Mouse (Mus musculus) R1 (cell line): ENCODE measurements around the gene Tcf7l2.

Source experiments
- DNase-seq: peaks from one replicate; pipeline ENCODE4 v3.0.0-alpha.2; 2018; ENCODE audit warnings: low read depth, low spot score

Tcf7l2 gene

GRCm38 (mm10) chr19:55902573-55903385, 161.2 kb downstream of the Tcf7l2 start:
- no peak for DNase-seq

GRCm38 (mm10) chr19:55909039-55909438, 167.4 kb downstream of the Tcf7l2 start:
- DNase-seq = peak; percentile 74

DNA sequence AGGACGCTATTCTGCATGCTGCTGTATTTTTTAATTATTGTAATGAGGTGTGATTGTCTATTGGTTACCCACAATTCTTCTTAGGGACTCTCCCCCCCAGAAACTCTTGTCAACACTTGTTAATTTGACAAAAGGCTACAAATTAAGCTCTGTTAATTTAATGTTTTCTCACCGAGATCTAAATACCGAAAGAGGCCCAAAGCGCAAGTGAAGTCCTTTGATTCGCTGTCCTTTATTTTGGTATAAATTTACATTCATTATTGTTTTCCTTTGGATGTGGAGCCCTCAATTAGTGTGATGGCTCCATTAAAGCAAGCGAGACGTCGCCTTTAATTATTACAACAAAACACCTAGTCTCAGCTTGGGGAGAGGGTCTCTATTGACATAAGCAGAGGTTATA, 170.3 kb downstream of the Tcf7l2 start:
- DNase-seq = no peak

DNA sequence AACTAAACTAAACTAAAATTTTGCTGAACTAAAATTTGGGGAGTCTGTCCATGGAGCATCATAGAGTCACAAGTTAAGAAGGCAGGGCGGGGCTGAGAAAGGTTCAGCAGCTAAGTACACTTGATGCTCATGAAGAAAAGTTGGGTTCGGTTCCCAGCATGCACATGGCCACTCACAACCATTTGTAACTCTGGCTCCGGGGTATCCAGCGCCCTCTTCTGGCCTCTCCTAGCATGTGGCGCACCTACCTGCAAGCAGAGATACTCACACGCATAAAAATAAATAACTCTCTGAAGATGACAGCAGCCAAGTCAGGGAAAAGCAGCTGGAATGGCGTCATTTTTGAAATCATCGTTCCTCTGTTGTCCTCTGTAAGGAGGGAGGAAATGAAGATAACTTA, 171.2 kb downstream of the Tcf7l2 start:
- peak; percentile 70 for DNase-seq

GRCm38 (mm10) chr19:55913585-55913984, 172.0 kb downstream of the Tcf7l2 start:
- no peak for DNase-seq

GRCm38 (mm10) chr19:55914614-55915211, 173.1 kb downstream of the Tcf7l2 start:
- DNase-seq = no peak

DNA sequence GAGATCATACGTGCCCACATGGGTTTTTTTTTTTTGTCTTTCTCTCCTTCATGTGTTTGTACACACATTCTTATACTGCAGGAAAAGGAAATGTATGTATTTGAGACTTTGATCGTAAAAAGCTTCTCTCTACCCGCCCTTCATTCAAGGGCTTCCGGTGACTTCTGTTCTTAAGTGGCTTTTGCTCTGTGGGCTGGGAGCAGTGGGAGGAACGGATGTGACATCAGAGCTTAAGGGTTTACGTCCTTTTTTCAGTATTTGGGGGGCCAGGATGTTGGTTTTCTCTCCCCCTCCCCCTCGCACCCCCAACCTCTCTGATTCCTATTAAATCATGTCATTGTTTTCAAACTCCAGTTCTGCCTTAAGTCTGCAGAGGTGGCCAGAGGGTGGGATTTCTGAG, 173.9 kb downstream of the Tcf7l2 start:
- peak; percentile 38 for DNase-seq

DNA sequence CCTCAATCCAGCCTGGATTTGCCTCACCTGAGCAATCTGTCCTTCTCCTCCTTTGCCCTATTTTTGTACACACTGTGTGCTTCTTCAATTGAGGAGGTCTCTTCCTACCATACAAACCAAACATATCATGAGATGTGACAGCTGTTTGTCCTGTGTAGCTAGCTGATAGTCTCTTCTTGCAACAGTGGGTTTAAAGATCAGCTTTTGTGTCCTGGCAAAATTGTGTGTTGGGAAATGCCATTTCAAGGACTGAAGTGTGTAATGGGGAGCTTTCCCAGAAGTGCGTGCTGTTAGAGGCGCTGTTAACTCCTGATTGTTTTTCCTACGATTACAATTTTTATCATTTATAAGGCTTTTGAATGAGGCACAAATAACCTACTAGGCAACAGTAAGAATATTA, 174.6 kb downstream of the Tcf7l2 start:
- DNase-seq = no peak

GRCm38 (mm10) chr19:55923789-55924426, 182.3 kb downstream of the Tcf7l2 start:
- no peak for DNase-seq

GRCm38 (mm10) chr19:55924800-55925199, 183.2 kb downstream of the Tcf7l2 start:
- no peak for DNase-seq

DNA sequence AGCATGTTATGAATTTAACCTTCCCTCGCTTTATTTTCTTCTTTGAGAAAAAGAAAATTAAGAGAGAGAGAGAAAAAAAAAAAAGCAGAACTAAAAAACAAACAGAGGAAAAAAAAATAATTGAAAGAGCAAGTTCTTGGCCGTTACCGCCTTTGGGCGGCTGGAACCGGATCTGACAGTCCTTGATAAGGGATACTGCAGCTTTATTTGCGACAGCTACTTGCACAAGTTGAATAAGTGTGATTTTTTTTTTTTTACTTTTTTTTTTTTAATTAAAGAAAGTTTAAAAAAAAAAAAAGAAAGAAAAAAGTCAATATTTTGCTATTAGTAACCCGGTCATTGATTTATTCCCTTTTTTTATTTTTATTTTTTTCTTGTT, 183.8 kb downstream of the Tcf7l2 start:
- no peak for DNase-seq

DNA sequence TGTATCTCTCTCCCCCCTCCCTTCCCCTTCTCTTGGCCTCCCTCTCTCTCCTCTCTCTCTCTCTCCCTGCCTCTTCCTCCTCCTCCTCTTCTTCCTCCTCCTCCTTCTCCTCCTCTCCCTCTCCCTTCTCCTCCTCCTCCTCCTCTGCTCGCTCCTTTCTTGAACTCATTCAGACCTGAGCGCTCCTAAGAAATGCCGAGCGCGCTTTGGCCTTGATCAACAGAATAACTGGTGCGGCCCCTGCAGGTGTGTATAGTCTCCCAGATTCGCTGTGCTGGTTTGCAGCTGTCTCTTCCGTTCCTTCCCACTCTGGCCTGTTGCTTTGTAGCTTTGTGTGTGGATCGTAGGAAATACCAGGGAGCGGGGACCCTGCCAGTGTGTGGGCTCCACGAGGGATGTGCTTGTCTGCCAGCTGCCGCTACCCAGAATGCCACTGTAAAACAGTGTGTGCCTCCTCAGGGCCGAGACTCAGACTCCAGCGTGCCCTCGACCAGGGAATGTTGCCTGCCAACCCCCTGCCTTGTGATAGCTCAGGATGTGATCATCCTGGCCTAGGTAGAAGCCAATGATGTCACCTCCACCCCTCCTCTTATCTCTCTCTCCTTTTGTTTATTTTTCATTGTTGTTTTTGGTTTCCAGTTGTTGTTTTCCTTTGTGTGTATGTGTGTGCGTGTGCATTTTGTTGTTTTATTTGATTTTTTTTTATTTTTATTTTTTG, 184.3 kb downstream of the Tcf7l2 start:
- peak; percentile 62 for DNase-seq

- DNase-seq = no peak
Measured at GRCm38 (mm10) chr19:55926858-55927673, 185.4 kb downstream of the Tcf7l2 start.

DNA sequence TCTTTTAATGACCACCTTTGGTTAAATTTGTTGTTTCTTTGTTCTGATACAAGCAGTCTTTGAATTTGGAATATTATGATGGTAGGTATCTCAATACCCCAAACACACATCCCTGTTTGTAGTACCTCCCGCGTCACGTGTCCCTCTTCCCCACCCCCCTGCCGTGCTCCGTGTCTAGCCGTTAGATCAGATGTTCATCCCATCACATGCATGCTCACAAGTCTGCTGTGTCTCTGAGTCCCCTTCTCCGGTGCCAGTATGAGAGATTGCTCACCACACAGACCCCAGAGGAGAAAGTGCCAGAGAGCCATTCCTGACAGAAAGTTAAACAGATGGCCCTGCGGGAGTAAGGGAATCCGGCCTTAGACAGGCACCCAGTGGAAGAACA, 186.0 kb downstream of the Tcf7l2 start:
- no peak for DNase-seq

DNA sequence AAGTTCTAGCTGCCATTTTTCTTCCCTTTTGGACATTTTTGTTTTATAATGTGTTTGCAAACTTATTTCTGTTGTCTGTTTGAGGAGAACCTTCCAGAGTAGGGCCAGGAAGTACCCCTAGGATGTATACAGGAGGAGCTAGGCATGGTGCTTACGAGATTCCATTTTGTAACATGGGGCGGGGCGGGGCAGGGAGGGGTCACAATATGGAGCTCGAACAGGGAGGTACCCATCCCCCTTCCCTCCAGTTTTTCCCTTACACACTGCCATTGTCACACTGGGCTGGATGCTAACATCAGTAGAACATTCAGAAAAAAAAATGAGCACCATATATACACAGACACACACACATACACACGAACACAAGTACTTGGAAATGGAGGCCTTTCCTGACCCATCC, 187.1 kb downstream of the Tcf7l2 start:
- DNase-seq = no peak

- DNase-seq = peak; percentile 52
Measured at GRCm38 (mm10) chr19:55931642-55932041, 190.0 kb downstream of the Tcf7l2 start.

- DNase-seq = no peak
Measured at GRCm38 (mm10) chr19:55933947-55934729, 192.5 kb downstream of the Tcf7l2 start.

GRCm38 (mm10) chr19:55934730-55935003, 193.0 kb downstream of the Tcf7l2 start:
- DNase-seq = no peak

GRCm38 (mm10) chr19:55937026-55937425, 195.4 kb downstream of the Tcf7l2 start:
- no peak for DNase-seq

DNA sequence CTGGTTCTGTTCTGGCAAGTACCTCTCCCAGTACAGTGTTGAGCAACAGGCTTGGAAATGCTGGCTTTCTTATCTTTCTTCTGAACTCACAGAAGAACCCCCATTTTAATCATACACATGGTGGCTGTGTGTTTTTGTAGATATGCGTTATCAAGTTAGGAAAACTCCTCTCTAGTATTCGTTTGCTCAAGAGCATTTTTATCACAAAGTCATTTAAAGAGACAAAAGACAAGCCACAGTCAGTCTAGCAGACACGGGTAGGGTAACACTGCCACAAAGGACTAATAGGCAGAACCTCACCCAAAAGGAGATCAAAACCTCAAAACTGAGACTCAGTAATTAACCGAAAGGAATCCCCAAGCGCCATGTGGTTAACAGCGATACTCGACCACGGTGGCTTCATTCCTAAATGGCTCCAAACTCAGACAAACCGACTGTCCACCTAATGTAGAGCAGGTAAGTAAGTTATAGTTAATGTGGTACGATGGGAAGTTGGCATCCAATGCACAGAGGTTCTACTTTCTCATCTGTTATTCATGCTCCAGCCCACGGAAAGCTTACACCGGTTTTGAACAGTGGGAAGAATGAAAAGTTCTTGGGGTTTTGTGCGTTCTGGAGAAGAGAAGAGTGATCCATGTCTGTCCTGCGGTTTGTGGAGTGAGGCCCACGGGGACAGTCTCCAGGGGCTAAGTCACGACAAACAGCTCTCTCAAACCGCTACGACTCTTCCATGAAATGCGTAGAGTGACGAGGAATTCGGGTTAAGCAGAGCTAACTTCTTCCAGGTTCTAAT, 196.8 kb downstream of the Tcf7l2 start:
- DNase-seq = no peak
